Mouse (Mus musculus): ENCODE measurements around the gene Tas2r143. TPM values are rescaled to one million over a fixed set of nuclear protein-coding genes. Genes with fewer than 3 reads are reported as not detected.

Gene Tas2r143
- total RNA-seq, 2 experiments from 2014 or later, result not detected

GRCm38 (mm10) chr6:42364607-42365006 lies 35.4 kb upstream of the Tas2r143 start:
- no peak for ATAC-seq (replicated peaks; ENCODE audit: poor library complexity)

- no peak for ATAC-seq (replicated peaks; ENCODE audit: poor library complexity)
Observed at GRCm38 (mm10) chr6:42365215-42365614, 34.8 kb upstream of the Tas2r143 start.

GRCm38 (mm10) chr6:42369870-42370269 lies 30.2 kb upstream of the Tas2r143 start:
- ATAC-seq (replicated peaks; ENCODE audit: poor library complexity), result no peak

GRCm38 (mm10) chr6:42370630-42371363 lies 29.2 kb upstream of the Tas2r143 start:
- ATAC-seq (replicated peaks; ENCODE audit: poor library complexity), result no peak

GRCm38 (mm10) chr6:42372001-42372400 lies 28.0 kb upstream of the Tas2r143 start:
- no peak for ATAC-seq (replicated peaks; ENCODE audit: poor library complexity)

GRCm38 (mm10) chr6:42372421-42372815 lies 27.6 kb upstream of the Tas2r143 start:
- ATAC-seq (replicated peaks; ENCODE audit: poor library complexity), result no peak

- peak; percentile 59 for ATAC-seq (replicated peaks; ENCODE audit: poor library complexity)
Observed at GRCm38 (mm10) chr6:42372816-42373547, 27.1 kb upstream of the Tas2r143 start, which contains the start of gene Epha1. Epha1 (minus strand) TSS chr6:42373268.

GRCm38 (mm10) chr6:42373669-42374430 lies 26.2 kb upstream of the Tas2r143 start:
- ATAC-seq (replicated peaks; ENCODE audit: poor library complexity), result no peak

GRCm38 (mm10) chr6:42374701-42375100 lies 25.3 kb upstream of the Tas2r143 start:
- no peak for ATAC-seq (replicated peaks; ENCODE audit: poor library complexity)

GRCm38 (mm10) chr6:42375131-42375530 lies 24.9 kb upstream of the Tas2r143 start:
- ATAC-seq (replicated peaks; ENCODE audit: poor library complexity), result no peak

GRCm38 (mm10) chr6:42376016-42376415 lies 24.0 kb upstream of the Tas2r143 start:
- ATAC-seq (replicated peaks; ENCODE audit: poor library complexity), result 0 out of 2 replicates have a peak, but pooled peaks have one; percentile 2

- peak; percentile 25 for ATAC-seq (replicated peaks; ENCODE audit: poor library complexity)
Observed at GRCm38 (mm10) chr6:42376504-42377019, 23.5 kb upstream of the Tas2r143 start.

GRCm38 (mm10) chr6:42377280-42377679 lies 22.8 kb upstream of the Tas2r143 start:
- no peak for ATAC-seq (replicated peaks; ENCODE audit: poor library complexity)

GRCm38 (mm10) chr6:42379551-42379950 lies 20.5 kb upstream of the Tas2r143 start:
- no peak for ATAC-seq (replicated peaks; ENCODE audit: poor library complexity)

- peak; percentile 73 for ATAC-seq (replicated peaks; ENCODE audit: poor library complexity)
Observed at GRCm38 (mm10) chr6:42380416-42381144, 19.5 kb upstream of the Tas2r143 start.

GRCm38 (mm10) chr6:42381221-42381620 lies 18.8 kb upstream of the Tas2r143 start:
- no peak for ATAC-seq (replicated peaks; ENCODE audit: poor library complexity)

GRCm38 (mm10) chr6:42381916-42382381 lies 18.1 kb upstream of the Tas2r143 start:
- peak; percentile 27 for ATAC-seq (replicated peaks; ENCODE audit: poor library complexity)

- ATAC-seq (replicated peaks; ENCODE audit: poor library complexity), result no peak
Observed at GRCm38 (mm10) chr6:42383360-42383759, 16.7 kb upstream of the Tas2r143 start.

GRCm38 (mm10) chr6:42385635-42386034 lies 14.4 kb upstream of the Tas2r143 start:
- ATAC-seq (replicated peaks; ENCODE audit: poor library complexity), result no peak; the same call in 1 of the 2 replicates

GRCm38 (mm10) chr6:42391796-42392330 lies 8.2 kb upstream of the Tas2r143 start:
- ATAC-seq (replicated peaks; ENCODE audit: poor library complexity), result 0 out of 2 replicates have a peak, but pooled peaks have one; percentile 7

Measured in megakaryocyte progenitor cell, adult 5-6 weeks (primary cell).